Mouse (Mus musculus) induced T-regulatory cell, adult 2 months (primary cell): ENCODE measurements around the gene Arfgap3.
"Not testable (repeated sequence)": the region's sequence is repeated elsewhere in the genome, so short reads cannot be mapped to it uniquely, and the experiment has no call there.

Experiments
- DNase-seq: peaks from one replicate; pipeline ENCODE4 v3.0.0-alpha.2; 2012; ENCODE audit warnings: low read depth

Gene Arfgap3

DNA sequence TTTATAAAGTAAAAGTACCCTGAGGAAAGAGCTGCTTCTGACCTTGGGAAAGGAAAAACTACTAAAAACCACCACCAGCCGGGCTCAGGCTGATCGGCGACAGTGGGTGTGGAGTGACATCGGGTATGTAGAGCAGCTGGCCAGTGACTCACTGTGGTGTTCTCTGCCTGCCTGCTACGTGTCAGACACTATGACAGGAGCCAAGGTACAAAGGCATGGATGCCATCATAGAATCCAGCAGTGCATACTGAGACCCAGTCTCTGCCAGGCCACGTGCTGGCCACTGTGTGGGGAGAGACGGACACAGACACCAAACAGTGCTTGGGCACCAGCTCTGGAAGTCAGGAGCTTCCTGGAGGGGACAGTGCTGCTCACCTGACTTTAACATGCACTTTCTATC lies 5.1 kb downstream of the Arfgap3 start:
- DNase-seq, result no peak

DNA sequence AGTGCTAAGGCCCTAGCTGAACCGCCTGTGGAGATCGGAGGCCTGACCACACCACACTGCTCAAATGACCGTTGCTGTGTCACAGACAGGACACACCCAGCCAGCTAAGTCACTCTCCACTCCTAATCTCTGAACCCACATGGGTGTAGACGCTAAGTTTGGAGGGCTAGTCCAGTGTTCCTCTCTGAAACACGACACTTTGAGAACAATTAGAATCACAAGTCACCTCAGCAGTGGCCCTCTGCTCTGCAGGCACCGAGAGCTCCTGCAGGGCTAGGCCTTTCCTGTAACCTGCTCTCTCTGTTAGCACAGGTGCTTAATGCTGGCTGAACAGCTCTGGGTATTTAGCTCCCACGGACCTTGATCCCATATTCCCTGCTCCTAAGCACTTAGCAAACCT lies 5.9 kb downstream of the Arfgap3 start:
- no peak for DNase-seq

DNA sequence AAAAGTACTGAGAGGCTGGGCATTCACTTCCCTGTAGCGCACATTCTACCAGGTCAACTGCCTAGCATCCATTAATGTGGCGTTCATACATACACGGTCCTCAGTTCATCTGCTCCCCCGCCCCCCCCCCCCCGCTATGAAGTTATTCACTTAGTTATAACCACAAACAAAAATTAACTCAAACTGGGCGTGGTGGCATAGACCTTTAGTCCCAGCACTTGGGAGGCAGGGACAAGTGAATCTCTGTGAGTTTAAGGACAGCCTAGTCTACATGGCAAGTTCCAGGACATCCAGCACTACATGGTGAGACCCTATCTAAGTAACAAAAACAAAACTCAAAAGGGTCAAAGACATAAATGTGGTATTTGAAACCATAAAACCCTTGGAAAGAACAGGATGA lies 11.1 kb downstream of the Arfgap3 start:
- no peak for DNase-seq

DNA sequence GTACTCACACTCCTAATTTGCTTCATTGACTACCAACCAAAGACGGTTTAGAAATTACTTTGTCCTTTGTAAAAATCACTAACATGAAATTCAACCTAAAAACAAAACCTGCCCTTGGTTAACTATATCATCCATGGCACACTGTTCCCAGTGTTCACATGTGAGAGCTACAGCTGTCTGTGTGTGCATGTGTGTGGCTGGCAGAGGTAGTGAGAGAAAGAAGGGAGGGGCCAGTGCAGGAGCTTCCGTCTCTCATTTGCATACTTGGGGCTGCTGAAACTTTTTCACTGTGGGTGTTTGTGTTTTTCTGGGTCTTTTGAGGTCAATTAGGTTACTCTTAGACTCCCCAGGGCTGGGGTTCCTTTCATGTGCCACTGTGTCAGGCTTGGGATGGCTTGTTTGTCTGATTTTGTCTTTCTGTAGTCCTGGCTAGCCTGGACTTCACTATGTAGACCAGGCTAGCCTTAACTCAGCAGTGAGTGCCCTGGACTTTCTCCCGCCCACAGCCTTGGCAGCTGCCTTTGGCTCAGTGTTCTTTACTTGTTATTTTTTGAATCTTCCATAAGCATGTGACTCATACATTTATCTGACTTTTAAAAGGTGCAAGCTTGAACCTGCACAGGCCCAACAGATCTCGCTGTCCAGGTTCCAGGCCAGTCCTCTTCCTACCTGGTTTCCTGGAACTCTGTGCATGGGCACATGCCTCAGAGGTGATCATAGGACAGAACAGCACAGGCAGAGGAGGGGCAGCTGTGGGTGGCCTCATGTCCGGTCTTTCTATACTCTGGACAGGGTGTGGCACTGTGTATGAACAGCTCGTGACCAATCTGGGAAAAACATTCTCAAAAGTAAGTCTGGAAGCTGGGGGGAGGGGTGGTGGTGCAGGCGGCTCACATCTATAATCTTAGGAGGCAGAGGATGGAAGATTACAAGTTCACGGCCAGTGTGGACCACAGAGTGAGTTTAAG lies 11.9 kb downstream of the Arfgap3 start:
- peak; percentile 18 for DNase-seq

DNA sequence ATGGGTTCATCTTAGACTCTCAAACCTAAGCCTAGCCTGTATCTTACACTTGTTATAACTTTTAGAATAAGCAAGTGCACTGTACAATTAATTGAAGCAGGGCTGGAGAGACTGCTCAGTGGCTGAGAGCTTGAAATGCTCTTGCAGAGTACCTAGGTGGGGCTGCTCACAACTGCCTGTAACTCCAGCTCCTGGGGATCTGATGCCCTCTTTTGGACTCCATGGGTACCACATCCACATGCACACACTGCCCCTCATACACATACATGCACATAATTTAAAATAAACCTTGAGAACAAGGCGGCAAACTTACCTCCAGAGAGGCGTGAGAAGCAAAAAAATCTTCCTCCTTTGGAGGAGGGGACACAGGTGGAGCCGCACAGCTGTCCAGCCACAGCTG lies 17.7 kb downstream of the Arfgap3 start:
- no peak for DNase-seq

DNA sequence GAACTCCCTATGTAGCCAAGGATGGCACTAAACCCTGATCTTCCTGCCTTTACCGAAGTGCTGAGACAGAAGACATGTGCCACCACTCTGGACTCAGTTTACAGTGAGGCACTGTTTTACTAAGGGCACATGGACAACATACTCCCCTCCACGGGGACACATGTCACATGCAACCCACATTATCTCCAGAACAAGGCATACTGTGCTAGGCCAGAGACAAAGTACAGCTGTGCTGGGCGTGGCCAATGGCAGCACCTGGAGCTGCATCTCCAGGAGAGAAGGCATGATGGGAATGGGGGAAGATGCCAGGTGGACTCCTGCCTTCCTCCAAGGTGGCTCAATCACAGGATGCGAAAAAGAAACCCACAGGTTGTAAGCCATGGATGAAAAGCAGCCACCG lies 21.1 kb downstream of the Arfgap3 start:
- DNase-seq, result no peak

DNA sequence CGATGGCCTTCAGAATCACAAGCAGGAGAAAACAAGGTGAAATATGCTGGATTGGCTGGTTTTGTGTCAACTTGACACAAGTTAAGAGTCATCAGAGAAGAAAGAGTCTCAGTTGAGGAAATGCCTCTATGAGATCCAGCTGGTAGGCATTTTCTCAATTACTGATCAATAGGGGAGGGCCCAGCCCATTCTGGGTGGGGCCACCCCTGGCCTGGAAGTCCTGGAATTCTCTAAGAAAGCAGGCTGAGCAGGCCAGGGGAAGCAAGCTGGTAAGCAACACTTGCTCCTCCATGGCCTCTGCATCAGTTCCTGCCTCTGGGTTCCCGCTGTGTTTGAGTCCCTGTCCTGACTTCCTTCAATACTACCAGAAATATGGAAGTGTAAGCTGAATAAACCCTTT lies 27.0 kb downstream of the Arfgap3 start:
- no peak for DNase-seq

DNA sequence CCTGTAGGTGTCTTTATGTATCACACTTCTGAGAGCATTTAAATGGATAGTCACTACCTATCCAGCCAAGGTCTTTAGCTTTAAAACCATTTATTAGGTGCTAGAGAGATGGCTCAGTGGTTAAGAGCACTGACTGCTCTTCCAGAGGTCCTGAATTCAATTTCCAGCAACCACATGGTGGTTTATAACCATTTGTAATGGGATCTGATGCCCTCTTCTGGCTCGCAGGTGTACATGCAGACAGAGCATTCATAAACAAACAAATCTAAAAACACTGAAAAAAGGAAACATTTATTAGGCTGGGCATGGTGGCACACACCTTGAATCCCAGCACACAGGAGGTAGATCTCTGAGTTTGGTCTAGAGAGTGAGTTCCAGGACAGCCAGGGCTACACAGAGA lies 35.1 kb downstream of the Arfgap3 start:
- DNase-seq, result no peak

DNA sequence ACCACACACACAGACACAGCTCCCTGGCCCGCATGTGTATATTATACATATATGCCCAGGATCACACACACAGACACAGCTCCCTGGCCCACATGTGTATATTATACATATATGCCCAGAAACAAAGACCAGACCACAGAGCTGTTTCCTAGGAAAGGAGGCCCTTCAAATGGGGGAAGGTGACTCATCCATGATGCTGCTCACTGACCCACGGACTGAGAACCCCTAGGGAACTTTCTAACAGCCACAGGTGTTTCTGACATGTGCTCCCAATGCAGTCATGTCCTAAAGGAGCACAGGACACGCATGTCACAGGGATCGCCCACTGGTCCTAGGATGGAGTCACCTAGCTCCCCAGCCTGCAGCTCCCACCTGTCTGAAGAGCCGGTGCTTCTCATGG lies 40.2 kb downstream of the Arfgap3 start:
- DNase-seq, result no peak

DNA sequence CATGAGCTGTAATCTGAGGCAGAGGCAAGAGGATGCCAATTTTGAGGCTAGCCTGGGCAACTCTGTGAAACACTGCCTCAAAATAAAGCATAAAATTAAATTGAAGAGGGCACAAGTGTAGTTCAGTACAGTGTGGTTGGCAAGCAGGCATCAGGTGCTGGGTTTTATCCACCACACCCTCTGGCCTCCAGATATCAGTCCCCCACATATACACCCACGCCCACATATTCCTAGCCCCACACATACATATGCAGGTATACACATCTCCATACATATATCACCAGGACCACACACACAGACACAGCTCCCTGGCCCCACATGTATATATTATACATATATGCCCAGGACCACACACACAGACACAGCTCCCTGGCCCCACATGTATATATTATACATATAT lies 41.3 kb downstream of the Arfgap3 start:
- not testable (repeated sequence) for DNase-seq

DNA sequence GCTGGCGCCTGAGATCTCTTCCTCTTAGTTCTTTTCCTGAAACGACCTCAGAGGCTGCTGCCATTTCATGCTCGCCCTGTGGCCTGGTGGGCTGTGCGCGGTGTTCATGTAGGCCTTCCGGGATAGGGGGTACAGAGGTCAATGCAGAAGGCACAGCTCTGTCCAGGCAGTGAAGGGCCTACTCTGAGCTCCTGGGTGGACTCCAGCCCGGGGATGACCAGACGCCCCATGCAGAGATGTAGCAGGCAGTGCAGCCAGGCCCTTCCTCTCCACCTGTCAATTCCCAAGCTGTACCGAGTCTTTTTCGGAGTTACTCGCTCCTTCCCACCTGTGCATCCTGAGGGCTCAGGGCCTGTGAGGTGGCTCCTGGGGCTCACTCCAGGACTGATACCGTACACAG lies 43.9 kb downstream of the Arfgap3 start:
- no peak for DNase-seq

DNA sequence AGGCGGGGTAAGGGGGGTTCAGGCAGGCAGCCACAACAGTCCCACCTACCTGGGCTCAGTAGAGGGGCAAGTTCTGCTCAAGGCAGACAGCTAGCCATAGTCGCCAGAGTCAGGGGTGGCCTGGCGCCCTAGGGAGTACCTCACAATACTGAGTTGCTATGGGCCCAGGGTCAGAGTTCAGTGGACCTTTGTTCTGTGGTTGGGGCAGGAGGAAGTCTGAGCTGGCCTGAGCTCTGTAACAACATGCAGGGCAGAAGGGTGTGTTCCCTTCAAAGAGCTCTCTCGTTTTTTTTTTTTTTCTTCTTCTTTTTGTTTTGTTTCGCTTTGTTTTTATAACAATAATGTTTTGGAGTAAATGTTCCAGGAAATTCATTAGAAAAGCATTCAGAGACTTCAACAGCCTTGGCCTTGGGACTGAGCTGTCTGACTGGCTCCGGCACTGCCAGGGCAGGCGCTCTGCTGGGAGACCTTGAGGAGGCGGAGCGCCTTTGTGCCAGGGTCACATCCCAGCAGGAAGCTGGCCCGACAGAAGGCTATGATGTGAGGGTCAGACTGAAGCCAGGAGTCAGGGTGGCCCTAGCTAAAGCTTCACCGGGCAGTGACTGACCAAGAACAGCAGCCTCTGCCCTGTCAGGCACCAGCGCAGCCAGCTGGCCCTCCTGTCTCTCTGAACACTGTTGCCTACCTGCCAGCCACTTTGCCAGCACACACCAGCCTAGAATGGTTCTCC lies 44.7 kb downstream of the Arfgap3 start:
- no peak for DNase-seq

DNA sequence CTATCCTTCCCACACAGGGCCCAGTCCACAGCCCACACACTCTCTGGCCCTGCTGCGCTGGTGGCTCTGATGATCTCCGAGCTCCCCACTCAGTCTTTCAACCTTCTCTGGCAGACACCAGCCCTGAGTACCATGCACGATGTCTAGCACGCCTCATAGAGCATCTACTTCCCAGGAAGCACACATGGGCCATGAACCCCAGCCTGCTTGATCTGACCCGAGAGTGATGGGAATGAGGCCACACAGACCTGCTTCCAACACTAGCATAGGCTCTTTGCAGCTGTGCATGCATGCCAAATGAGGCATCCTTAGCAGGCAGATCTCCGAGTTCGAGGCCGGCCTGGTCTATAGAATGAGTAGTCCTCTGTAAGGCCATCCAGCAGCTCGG lies 45.2 kb downstream of the Arfgap3 start:
- no peak for DNase-seq

DNA sequence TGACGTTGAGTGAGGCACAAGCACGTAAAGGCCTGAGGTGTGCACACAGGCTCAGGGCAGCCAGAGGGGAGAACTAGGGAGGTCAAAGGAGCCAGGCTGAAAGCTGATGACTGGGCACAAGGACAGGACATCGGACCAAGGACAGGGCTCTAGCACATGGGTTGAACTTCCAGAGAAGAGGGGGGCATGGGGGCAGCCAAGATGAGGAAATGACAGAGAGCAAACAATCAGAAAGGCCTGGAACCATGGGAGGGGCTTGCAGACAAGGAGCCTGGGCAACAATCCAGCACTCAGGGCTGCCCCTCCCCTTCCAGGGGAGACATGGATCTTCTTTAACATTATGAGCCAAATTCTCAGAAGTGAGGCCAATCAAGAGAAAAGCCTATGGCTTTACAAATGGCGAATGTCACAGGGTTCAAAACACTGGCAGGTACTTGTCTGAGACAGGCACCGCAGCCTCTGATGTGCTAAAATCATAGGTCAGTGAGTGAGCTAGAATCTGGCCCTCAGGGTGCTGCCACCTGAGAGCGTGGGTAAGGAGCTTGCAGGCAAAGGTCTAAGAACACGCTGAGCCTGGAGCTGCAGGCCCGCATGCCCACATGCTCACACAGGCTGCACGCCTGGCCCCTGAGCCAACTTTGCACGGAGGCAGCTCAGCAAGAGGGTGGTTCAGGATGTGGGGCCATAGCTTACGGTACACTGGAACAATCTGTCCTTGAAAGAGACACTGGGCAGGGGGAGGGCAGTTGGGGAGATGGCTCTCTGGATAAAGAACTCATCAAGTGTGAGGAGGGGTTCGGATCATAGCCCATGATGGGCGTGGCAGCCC lies 46.2 kb downstream of the Arfgap3 start:
- no peak for DNase-seq

DNA sequence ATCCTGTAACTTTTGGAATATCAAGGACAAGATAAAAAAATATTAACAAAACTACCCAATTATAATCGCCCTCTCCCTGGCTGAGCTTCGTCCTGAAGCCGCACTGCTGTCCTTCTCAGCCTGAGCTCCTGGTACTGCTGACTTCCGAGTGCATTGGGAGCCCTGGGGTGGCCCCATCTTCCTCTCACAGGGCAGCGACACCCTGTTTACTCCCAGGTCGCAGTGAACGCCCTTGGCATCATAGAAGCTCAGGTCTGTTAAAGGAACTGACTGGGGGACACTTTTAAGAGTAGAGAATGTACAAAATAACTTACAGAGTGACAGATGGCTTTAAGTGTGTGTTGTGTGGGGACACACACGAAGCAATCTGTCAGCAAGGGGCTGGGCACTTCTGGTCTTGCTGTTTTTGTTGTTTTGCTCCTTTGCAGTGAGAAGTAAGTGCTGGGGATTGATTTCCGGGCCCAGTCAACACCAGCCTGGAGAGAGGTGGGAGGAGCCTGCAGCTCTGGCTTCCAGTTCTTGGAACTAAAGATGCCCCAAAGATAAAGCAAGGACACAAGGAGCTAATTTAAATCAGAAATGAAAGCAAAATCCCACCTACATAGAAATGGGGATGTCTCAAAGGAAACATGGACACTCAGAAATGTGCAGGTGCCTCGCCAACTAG lies 50.0 kb downstream of the Arfgap3 start:
- no peak for DNase-seq

DNA sequence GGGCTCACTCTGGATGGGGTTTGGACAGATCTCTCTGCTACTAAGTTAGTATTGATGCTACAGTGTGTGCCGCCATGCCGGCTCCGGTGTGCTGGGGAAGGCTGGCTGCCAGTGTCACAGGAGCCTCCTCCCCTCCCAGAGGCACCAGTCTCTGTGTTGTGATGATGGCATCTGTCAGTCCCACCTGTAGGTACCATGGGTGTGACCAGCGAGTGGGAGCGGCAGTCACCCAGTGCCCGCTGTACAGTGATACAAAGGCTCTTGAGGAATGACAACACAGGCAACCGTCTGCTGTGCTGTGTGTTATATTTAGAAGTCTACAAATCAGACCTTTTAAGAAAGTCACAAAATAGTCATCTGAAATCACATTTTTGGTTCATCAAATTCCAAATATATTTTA lies 50.6 kb downstream of the Arfgap3 start:
- no peak for DNase-seq

DNA sequence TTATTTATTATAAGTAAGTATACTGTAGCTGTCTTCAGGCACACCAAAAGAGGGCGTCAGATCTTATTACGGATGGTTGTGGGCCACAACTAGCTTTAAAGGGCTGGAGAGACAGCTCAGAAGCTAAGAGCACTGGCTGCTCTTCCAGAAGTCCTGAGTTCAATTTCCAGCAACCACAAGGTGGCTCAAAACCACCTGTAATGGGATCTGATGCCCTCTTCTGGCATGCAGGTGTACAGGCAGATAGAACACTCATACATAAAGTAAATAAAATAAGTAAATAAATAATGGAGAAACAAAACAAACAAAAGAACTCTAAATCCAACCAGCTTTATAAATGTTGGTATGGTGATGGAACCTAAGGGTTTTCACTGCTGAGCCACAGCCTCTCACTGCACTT lies 51.2 kb downstream of the Arfgap3 start:
- DNase-seq, result no peak

DNA sequence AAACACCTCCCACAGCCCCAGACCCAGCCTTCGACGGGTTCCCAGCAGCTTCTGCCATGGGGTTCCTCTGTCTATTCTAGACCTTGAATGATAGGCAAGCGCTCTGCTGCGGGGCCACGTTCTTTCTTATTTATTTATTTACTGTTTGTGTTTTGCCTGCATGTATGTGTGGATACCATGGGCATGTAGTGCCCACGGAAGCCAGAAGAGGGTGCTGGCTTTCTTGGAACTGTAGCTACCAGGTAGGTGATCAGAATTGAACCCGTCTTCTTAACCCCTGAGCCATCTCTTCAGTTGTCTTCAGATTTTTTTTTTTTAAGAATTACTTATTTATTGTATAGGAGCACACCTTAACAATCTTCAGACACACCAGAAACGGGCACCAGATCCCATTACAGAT lies 51.7 kb downstream of the Arfgap3 start:
- DNase-seq, result peak; percentile 28

DNA sequence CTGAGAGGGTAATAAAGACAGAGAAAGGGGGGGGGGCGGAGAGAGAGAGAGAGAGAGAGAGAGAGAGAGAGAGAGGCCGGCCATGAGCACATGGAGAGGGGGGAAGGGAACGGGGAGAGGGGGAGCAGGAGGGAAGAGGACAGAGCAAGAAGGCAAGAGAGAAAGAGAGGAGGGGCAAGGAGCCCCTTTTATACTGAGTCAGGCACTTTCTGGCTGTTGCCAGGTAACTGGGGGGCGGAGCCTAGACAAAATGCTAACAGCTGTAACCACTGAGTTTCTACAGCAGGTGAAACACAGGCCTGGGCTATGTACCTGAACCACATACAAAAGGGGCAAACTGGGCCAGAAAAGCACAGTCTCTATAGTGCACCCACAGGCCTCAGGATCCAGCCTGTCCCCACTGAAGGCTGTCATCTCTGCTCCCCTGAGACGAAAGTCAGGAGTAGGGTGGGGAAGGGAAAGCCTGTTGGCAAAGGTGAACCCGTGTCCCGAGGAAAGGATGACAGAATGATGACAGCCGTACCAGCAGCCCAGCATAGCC lies 53.2 kb downstream of the Arfgap3 start:
- no peak for DNase-seq

DNA sequence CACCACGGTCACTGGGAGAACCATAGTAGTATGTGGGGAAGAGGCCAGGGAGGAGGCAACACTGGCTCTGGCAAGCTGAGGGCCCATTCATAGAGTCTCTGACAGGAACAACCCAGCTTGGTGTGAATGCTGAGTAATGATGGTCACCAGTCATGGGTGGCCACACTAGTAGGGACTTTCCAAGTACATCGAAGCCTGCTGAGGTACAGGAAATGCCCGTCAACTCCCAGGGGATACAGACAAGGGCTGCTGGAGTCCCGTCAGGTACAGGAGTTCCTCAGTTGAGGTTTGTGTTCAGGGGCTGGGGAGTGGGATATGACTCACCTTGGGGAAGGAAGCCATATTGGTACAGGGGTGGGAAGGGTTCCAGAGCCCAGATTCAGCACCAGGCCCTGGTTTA lies 54.0 kb downstream of the Arfgap3 start:
- DNase-seq, result no peak

DNA sequence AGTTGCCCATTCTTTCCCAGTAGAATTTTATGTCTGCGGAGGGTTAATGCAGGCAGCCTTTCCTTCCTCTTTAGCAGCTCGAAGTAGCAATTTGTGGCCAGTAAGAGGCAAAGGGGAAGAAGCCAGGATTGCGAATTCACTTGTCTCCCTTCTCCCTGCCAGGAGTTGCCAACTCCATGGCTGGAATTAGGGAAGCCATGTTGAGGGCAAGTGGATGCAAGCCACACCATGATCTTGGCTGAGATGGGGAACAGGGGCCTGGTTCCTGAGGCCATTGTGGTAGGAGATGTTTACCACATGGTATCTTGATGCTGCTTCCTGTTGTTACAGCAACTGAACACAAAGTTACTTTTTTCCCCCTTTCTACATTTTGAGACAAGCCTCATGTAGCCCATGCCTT lies 55.1 kb downstream of the Arfgap3 start:
- DNase-seq, result no peak
